In genomic region chr13:24771482-24771881, GRCm38 (mm10) we compare ENCODE assay signal across 27 mouse cellular contexts. TPM values are rescaled to one million over a fixed set of nuclear protein-coding genes. Genes with fewer than 3 reads are reported as not detected.
"Had no signal": no experiment of that assay in that cellular context is flagged by ENCODE, and none has a peak within 500 bp of the region (broad histone marks: within the 10 kb centered on the region; RNA-seq: fewer than 3 reads in every experiment).

No protein-coding gene starts in this region.

RNA-seq across cellular contexts. Expression of gene Armh2, which starts 30.4 kb away (rescaled TPM):
- total RNA-seq: common myeloid progenitor, adult 5-6 weeks; gastrocnemius, adult 18-20 months; gastrocnemius, adult 2 months; gastrocnemius, adult 8-10 months; gastrocnemius, postnatal 10 days; gastrocnemius, postnatal 14 days; gastrocnemius, postnatal 25 days; gastrocnemius, postnatal 36 days; gastrocnemius, postnatal 4 days; granulocyte monocyte progenitor cell, adult 5-6 weeks; heart, adult 18-20 months; heart, adult 2 months; heart, adult 8-10 months had no signal
- polyA plus RNA-seq: embryonic facial prominence, embryonic 11.5 days; embryonic facial prominence, embryonic 12.5 days; embryonic facial prominence, embryonic 13.5 days; embryonic facial prominence, embryonic 14.5 days; embryonic facial prominence, embryonic 15.5 days; erythroblast, embryonic 14.5 days; forebrain, embryonic 11.5 days; forebrain, embryonic 12.5 days; forebrain, embryonic 13.5 days; forebrain, embryonic 14.5 days; forebrain, embryonic 15.5 days; forebrain, postnatal 0 days; gonadal fat pad, adult 2 months; heart, adult 2 months; heart, embryonic 10.5 days had no signal
